8 mouse cellular contexts compared by ENCODE assay signal in genomic region chr5:125215346-125215929, GRCm38 (mm10). TPM values are rescaled to one million over a fixed set of nuclear protein-coding genes. Genes with fewer than 3 reads are reported as not detected.
A peak's percentile ranks its signal among the peaks of the same experiment; 100 is the strongest.
DNase-seq lines count a peak whose midpoint lies in the region; ATAC-seq and TF ChIP-seq lines count a peak whose summit lies in the region.

No protein-coding gene starts in this region.

- H3K4me3 ChIP-seq in liver, adult 2 months (ENCODE audit: insufficient read depth, low read depth, low read length) = peak overlapping the region; percentile 8; the same call in 1 of the 2 replicates
- H3K4me3 ChIP-seq in forebrain, postnatal 0 days (ENCODE audit: low read depth, low read length) = 0 out of 2 replicates have a peak overlapping the region, but pooled peaks have one; percentile 7
- peak overlapping the region; percentile 3; the same call in 1 of the 2 replicates for H3K4me3 ChIP-seq in hindbrain, embryonic 15.5 days
- peak overlapping the region; percentile 14; the same call in 1 of the 2 replicates for H3K4me3 ChIP-seq in limb, embryonic 14.5 days (replicated peaks; ENCODE audit: low read length)

- no peak for TF ChIP-seq POLR2A in liver, adult 2 months (IDR thresholded peaks at IDR 0.05; ENCODE audit: extremely low read depth, insufficient read depth, low read length)
- no peak for TF ChIP-seq POLR2A in limb, embryonic 14.5 days (IDR thresholded peaks at IDR 0.05; ENCODE audit: borderline replicate concordance, extremely low read depth, insufficient read depth, insufficient read length)

- H3K9me3 ChIP-seq in forebrain, postnatal 0 days (ENCODE audit: low read length) = no peaks in the 10 kb centered on the region
- no peaks in the 10 kb centered on the region for H3K9me3 ChIP-seq in hindbrain, embryonic 15.5 days
- H3K9me3 ChIP-seq in limb, embryonic 14.5 days (ENCODE audit: control insufficient read depth, low read length) = no peaks in the 10 kb centered on the region

- peak overlapping the region; percentile 47 for H3K4me2 ChIP-seq in forebrain, postnatal 0 days (ENCODE audit: low read depth)
- H3K4me2 ChIP-seq in hindbrain, embryonic 15.5 days = peak overlapping the region; percentile 45
- H3K4me2 ChIP-seq in limb, embryonic 14.5 days (replicated peaks; ENCODE audit: low read depth, low read length, severe bottlenecking) = peak overlapping the region; percentile 51

- H3K27ac ChIP-seq in liver, adult 2 months (replicated peaks; ENCODE audit: insufficient read depth, low read depth, low read length) = no peak overlapping the region
- peak overlapping the region; percentile 85 for H3K27ac ChIP-seq in forebrain, postnatal 0 days (ENCODE audit: low read depth, low read length)
- H3K27ac ChIP-seq in hindbrain, embryonic 15.5 days (replicated peaks) = peak overlapping the region; percentile 85
- peak overlapping the region; percentile 90 for H3K27ac ChIP-seq in limb, embryonic 14.5 days (replicated peaks; ENCODE audit: low read depth, low read length)

- H3K9ac ChIP-seq in liver, adult 2 months (ENCODE audit: low read depth, low read length) = peak overlapping the region; percentile 38
- H3K9ac ChIP-seq in forebrain, postnatal 0 days = peak overlapping the region; percentile 39
- 0 out of 2 replicates have a peak overlapping the region, but pooled peaks have one; percentile 20 for H3K9ac ChIP-seq in hindbrain, embryonic 15.5 days
- H3K9ac ChIP-seq in limb, embryonic 14.5 days (ENCODE audit: low read depth, low read length, severe bottlenecking) = peak overlapping the region; percentile 55

- H3K79me2 ChIP-seq in liver, adult 2 months (ENCODE audit: control insufficient read depth, insufficient read depth, low read length) = no peaks in the 10 kb centered on the region

- no peaks in the 10 kb centered on the region for H3K27me3 ChIP-seq in liver, adult 2 months (ENCODE audit: control insufficient read depth, insufficient read depth, low read length)
- no peaks in the 10 kb centered on the region for H3K27me3 ChIP-seq in forebrain, postnatal 0 days (ENCODE audit: insufficient read depth, low read length)
- H3K27me3 ChIP-seq in hindbrain, embryonic 15.5 days = no peaks in the 10 kb centered on the region
- H3K27me3 ChIP-seq in limb, embryonic 14.5 days (ENCODE audit: control insufficient read depth, insufficient read depth, low read length) = no peaks in the 10 kb centered on the region

- no peaks in the 10 kb centered on the region for H3K36me3 ChIP-seq in liver, adult 2 months (ENCODE audit: control insufficient read depth, insufficient read depth, low read length)
- no peaks in the 10 kb centered on the region for H3K36me3 ChIP-seq in forebrain, postnatal 0 days (ENCODE audit: insufficient read depth)
- H3K36me3 ChIP-seq in hindbrain, embryonic 15.5 days = no peaks in the 10 kb centered on the region
- H3K36me3 ChIP-seq in limb, embryonic 14.5 days (ENCODE audit: control insufficient read depth, insufficient read depth, low read length) = no peaks in the 10 kb centered on the region

- H3K4me1 ChIP-seq in liver, adult 2 months (ENCODE audit: control insufficient read depth, insufficient read depth, low read length) = peaks cover 5% of the 10 kb centered on the region; the same call in 1 of the 2 replicates
- H3K4me1 ChIP-seq in forebrain, postnatal 0 days (ENCODE audit: insufficient read depth) = peaks cover 11% of the 10 kb centered on the region
- peaks cover 30% of the 10 kb centered on the region for H3K4me1 ChIP-seq in hindbrain, embryonic 15.5 days (replicated peaks)
- H3K4me1 ChIP-seq in limb, embryonic 14.5 days (ENCODE audit: control insufficient read depth, insufficient read depth, low read length) = peaks cover 13% of the 10 kb centered on the region

- peak; percentile 80 for DNase-seq in liver, adult 2 months (ENCODE audit: extremely low read depth, low read depth, low spot score)
- no peak for DNase-seq in liver
- DNase-seq in forebrain, postnatal 0 days = no peak
- DNase-seq in limb, embryonic 14.5 days (ENCODE audit: low spot score) = no peak
- peak; percentile 89 for DNase-seq in testis, postnatal 10 days (ENCODE audit: low spot score)

- 0 out of 2 replicates have a peak, but pooled peaks have one; percentile 45 for ATAC-seq in cerebellum, adult (ENCODE audit: insufficient number of reproducible peaks, low FRiP score, low TSS enrichment)
- ATAC-seq in forebrain, postnatal 0 days = no peak
- no peak; the same call in none of the 2 replicates for ATAC-seq in hindbrain, embryonic 15.5 days (ENCODE audit: low FRiP score, low read depth)
- no peak; the same call in 1 of the 2 replicates for ATAC-seq in limb, embryonic 14.5 days (ENCODE audit: low FRiP score, low read depth)
- ATAC-seq in megakaryocyte progenitor cell, adult 5-6 weeks (replicated peaks; ENCODE audit: poor library complexity) = no peak

- 9% methylated on average over 11 of the region's 11 CpGs for WGBS in liver, adult 2 months
- 16% methylated on average over 11 of the region's 11 CpGs for WGBS in forebrain, postnatal 0 days
- WGBS in hindbrain, embryonic 15.5 days = 20% methylated on average over 9 of the region's 11 CpGs
- WGBS in limb, embryonic 14.5 days = 23% methylated on average over 10 of the region's 11 CpGs

- TF ChIP-seq CTCF in liver, adult 2 months (IDR thresholded peaks at IDR 0.05; ENCODE audit: low read depth, low read length) = no peak
- TF ChIP-seq CTCF in forebrain, postnatal 0 days (IDR thresholded peaks at IDR 0.05; ENCODE audit: low read depth) = no peak

RNA-seq across cellular contexts. Expression of gene Ncor2, which starts 36.4 kb away (rescaled TPM):
- total RNA-seq in liver, adult 2 months (2014; rRNA removed) = 7.1 and 9.4 TPM in 2 replicates
- polyA plus RNA-seq in liver, adult 2 months (2012; rRNA removed) = 15.0 and 17.0 TPM in 2 replicates
- 12.7 and 13.4 TPM in 2 replicates for total RNA-seq in forebrain, postnatal 0 days (2014; rRNA removed)
- polyA plus RNA-seq in forebrain, postnatal 0 days (2015; fragmentation: Nextera tagmentation; extraction: Ambion mirVana) = 11.6 and 16.8 TPM in 2 replicates
- polyA plus RNA-seq in hindbrain, embryonic 15.5 days (2015; fragmentation: Nextera tagmentation; extraction: Ambion mirVana) = 26.3 and 28.7 TPM in 2 replicates
- polyA plus RNA-seq in limb, embryonic 14.5 days (2012; rRNA removed) = 75.9 and 89.8 TPM in 2 replicates
- 37.0 and 39.3 TPM in 2 replicates for polyA plus RNA-seq in limb, embryonic 14.5 days (2014; fragmentation: Nextera tagmentation; extraction: Ambion mirVana)
- 50.1 and 57.3 TPM in 2 replicates for total RNA-seq in megakaryocyte progenitor cell, adult 5-6 weeks (2015)
- 8.4 and 10.9 TPM in 2 replicates for total RNA-seq in megakaryocyte progenitor cell, adult 5-6 weeks (2017)

Comparison
In these comparisons a context has a peak if more than half of its experiments do, and no peak if none do; other contexts are left out.
1. DNase-seq: peak in liver, adult 2 months (single experiment) and testis, postnatal 10 days (single experiment); none in liver (single experiment), forebrain, postnatal 0 days (single experiment) and limb, embryonic 14.5 days (single experiment).
2. Peak in every context shown above with its lines, with median percentiles within 50 percentile points of each other: H3K4me3 ChIP-seq, H3K9ac ChIP-seq and H3K4me2 ChIP-seq.